Mouse (Mus musculus): Measurements from ENCODE around the gene Miox.
A peak's percentile ranks its signal among the peaks of the same experiment; 100 is the strongest.

Gene Miox

DNA sequence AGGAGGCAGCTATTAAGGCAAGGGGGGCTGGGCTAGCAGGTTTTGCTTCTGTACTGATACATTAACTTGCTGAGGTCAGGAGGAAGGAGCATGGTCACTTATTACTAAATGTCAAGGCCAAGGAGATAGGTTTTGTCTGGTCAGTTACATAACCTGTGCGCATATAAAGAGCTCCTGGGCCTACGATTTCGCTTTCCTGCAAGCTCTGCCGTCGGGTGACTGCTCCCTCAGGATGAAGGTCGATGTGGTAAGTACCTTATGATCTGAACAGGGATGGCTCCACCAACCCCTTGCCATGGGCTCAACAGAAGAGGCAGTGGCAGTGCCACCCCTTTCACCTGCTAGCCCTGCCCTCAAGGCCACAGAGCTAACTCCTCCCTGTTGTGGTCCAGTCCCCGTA, at the start of gene Miox:
TSS of gene Miox (plus strand) at position 128 of the 400 bp plus-strand sequence.
- no peak for DNase-seq (ENCODE audit: low spot score in 2 of 2)

DNA sequence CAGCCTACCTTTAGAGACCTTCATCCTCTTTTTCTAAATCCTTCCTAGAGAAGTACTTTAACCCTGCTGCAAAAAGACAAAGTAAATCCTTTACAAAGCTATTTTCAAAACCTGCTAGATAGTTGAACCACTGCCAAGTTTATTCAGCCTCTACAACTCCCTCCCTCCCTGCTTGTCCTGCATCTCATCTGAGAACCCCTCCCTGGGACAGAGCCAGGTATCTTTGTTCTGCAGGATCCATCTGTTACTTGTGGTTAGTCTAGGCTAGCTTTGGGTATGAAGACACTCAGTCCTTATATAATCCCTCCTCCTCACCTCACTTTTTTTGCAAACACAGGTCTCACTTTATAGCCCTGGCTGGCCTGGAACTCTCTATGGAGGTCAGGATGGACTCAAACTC, 49.2 kb upstream of the Miox start:
- peak in 1 of 2 experiments; percentile 47 for DNase-seq (ENCODE audit: low spot score in 2 of 2)

DNA sequence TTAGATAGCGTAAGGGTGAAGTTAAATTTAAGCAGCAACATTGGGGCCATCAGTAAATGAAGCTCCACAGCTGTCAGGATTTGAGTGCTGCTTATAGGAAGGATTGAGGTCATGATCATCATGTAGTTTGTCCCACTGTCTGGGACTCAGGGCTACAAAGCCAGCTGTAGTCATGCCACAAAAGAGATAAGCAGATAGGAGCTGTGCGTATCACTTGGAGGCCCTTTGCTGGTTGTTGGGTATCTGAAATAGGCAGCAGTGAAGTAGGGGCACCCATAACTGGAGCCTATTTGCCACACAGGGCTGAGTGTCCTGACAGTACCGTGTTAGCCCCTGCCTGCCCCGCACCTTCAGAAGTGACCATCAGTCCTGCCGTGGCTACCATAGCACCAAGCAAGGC, 48.7 kb upstream of the Miox start:
- no peak for DNase-seq (ENCODE audit: low spot score in 2 of 2)

DNA sequence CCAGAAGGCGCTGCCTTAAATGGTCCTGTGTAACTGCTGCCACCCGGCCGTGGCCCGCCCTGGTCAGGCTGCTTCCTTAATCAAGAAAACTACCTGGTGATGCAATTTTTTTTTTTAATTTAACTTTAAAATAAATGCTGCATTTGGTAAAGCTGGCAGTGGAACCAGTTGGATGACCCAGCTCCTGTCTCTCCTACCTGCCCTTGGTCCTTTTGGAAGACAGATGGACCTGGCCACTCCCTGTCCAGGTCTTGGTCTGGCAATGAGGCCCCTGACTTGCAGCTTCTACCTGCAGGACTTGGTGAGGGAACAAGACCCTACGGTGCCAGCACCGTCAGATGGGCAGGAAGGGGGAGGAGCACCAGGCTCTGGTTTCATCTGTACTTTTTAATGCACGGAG, 48.1 kb upstream of the Miox start:
- DNase-seq (ENCODE audit: low spot score in 2 of 2) = no peak

DNA sequence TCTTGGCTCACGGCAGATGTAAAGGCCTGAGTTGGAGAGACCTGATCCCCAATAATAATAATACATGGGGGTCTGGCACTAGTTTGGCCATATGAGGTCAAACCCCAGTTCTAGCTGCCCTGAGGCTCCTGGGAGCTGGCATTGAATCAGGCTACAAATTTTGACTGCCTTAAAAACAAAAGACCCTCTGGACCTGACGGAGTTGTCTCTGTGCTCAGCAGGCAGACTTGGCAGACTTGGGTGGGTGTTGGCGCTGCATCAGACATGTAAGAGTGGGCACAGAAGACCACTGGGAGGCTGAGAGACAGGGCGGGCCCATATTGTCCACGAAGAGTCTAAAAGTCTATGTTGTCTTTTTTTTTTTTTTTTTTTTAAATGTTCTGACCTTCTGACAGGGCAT, 47.6 kb upstream of the Miox start:
- DNase-seq (ENCODE audit: low spot score in 2 of 2) = no peak

DNA sequence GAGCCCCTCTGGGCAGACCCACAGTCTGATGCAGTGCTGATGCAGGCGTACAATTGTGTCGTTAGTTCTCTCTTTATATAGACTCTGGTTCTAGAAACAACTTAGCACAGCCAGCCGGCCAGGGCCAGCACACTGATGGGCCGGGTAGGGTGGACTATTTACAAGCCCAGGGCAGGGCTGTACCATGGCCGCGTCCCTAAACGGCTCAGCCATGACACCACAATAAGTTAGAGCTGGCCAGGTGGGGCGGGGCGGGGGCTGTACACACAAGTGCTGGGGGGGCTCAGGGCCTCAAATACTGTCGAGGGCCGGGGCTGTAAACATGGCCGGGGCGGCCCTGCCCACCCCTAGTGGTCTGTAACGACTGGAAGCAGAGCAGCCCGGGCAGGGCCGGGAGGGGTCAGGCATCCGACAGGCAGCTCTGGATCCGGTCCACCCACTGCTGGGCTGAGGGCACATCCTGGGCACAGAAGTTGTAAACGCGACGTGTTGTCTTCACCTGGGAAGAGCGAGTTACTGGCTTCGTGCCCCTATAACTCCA, 45.9 kb upstream of the Miox start:
- no peak for DNase-seq (ENCODE audit: low spot score in 2 of 2)

DNA sequence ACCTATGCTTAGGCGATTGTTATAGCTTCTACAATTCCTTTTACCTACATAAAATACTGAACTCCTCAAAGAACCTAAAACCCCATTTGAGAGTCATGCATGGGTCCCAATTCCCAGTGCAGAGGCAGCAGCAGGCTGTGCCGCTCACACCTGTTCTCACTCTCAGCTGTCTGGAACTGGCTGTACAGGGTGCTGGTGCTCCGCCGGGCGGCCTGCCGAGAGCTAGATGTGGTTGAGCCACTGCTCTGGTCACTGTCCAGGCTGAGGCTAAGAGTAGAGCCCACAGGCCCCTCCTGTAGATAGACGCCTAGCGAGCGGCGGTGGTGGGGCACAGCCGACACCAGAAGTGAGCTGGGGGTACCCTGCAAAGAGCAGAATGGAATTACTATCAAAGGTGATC, 44.7 kb upstream of the Miox start:
- DNase-seq (ENCODE audit: low spot score in 2 of 2) = no peak

DNA sequence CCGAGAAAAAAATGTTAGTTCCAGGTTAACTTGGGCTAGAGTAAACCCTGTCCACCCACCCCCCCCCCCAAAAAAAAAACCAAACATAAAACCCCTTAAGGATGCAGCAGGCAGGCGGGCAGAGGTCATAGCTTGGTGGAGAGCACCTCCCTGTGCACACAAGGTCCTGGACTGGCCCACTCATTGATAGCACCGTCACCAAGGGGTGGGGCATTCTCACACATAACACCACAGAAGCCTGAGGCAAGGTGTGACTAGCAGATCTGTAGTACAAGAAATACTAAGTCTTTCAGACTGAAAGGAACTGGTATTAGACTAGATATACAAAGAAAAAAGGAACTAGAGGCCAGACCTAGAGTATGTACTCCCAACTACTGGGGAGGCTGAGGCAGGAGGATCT, 42.7 kb upstream of the Miox start:
- no peak for DNase-seq (ENCODE audit: low spot score in 2 of 2)

DNA sequence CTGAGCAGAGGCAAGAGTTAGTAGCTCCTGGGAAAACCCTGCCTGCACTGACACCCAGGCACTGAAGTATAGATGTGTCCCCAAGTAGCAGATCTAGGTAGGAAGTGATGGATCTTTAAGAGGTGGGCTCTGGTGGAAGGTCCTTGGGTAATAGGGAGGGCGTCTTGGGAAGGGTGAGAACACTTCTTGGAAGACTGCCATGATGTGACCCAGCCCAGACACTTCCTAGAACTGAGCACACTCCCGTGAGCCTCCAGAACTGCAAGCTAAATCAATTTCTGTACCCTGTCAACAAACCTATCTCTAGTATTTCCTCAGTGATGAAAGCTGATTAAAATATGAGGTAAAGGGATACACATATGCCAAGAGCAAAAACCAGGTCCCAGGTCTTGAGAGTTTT, 41.4 kb upstream of the Miox start:
- no peak for DNase-seq (ENCODE audit: low spot score in 2 of 2)

DNA sequence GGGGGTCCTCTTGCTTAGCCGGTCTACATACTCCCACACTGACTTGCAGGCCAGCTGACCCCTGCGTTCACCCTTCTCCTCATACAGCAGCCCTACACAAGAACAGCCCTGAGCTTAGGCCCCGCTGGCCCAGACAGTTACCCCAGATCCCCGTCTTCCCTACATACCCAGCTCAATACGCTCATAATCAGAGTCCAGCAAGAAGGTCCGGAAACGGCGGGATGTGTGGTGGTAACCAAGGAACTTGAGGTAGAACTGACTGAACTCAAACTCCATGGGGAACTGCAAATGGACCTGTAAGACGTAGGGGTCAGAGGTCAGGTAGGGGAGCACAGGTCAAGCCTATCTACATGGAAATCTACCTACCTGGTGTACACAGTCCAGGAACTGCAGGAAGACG, 40.4 kb upstream of the Miox start:
- no peak for DNase-seq (ENCODE audit: low spot score in 2 of 2)

DNA sequence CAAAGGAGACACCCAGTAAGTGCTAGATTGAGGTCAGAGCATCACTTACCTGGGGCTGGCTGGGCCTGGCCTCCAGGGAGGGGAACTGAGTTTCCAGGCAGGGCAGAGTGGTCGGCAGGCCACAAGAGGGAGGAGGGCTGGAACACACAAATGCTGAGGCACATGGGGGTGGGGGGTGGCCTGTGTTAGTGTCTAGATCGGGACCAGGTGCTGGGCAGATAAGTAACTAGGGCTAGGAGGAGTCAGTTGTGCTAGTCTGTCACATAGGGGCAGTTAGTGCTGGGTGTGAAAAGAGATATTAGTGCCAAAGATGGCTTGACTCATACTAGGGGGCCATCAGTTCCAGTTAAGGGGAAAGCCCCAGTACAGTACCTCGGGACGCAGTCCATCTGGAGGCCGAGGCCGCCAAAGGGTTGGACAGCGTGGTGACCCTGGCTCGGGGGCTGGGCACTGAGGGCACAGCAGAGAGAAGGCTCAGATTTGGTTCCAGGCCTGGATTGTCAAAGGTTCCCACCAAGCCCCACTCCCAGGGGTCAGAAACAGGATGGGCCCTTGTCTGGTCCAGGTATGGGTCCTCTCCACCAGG, 38.5 kb upstream of the Miox start:
- no peak for DNase-seq (ENCODE audit: low spot score in 2 of 2)

DNA sequence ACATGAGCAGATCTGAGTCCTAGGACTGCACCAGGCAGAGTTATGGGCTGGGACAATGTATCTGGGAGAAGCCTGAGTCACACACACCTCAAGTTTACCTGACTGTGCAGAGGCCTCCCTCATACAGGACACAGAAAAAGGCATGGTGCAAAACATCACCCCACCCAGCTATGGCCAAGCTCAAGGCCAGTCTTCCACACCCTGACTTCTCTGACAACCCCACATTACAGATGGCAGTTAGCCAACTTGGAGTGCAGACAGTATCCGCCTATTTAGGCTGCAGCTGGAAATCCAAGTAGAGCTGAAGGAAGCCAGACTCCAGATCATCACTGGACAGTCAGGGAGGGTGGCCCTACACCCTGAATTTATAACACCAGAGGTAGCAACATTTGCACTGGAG, 37.7 kb upstream of the Miox start:
- no peak for DNase-seq (ENCODE audit: low spot score in 2 of 2)

DNA sequence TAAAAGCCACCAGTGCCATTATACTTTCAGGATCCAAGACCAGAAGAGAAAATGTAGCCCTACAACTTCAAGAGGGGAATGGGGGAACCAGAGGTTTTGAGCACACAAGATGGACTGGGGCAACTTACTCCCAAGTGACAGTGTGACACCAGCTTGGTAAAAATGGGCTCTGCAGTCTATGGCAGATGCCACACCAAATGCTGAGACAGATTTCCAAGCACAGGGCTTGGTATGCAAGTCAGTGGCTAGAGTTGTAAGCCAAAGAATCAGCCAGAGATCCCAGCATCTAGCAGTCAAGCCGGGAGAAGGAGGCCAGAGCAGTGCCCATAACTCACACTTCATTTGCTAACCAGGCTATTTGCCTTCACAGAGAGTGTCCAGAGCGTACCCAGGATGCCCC, 36.5 kb upstream of the Miox start:
- DNase-seq (ENCODE audit: low spot score in 2 of 2) = no peak

DNA sequence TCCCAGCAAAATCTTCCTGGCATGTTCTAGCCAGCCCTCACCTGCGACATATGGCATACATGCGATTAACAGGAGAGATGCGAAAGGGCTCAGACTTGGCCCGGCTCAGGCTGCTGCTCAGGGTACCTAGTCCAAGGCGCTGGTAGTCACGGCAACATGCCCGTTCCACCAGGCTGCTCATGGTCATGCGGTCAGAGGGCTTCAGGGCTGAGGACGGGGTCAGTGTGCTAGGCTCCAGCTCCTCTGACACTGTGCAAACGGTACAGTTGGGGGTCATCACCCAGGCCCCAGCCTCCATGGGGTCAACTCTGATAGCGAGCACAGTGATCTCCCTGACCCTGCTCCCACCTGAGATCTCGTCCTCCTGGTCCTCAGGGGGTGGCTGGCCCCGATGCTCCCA, 34.0 kb upstream of the Miox start:
- DNase-seq (ENCODE audit: low spot score in 2 of 2) = no peak

DNA sequence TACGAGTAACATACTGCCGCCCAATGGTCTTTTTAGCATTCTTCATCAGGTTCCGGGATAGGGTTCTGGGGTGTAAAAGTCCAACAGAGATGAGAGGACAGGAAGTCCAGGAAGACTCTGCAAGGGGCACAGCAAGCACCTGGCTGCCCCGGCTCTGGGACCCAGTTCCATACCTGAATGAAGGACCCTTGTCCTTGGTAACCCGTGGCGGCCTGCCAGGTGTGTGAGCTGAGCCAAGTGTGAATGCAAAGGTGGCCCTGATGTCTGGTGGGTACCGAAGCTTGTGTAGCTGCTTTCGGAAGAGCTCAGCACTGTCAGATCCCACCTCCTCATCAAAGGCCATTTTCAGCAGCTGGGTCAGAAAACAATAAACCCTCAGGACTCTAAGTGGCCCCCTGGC, 33.6 kb upstream of the Miox start:
- no peak for DNase-seq (ENCODE audit: low spot score in 2 of 2)

DNA sequence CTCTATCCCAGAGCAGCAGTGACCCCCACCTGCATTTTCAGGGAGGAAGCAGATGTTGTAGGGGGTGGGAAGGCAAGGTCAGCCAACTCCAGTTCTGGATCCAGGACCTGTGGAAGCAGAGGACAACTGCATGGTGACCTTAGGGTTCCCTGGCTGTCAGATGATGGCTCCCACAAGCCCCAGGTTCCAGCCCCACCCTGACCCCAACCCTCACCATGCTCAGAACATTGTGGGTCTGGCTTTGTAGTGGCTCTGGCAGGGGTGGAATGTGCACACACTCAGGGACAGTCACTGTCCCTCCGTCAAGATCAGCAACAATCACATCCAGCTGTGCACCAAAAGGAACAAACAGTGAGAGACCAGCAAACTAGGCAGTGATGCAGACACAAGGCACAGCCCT, 28.2 kb upstream of the Miox start:
- no peak for DNase-seq (ENCODE audit: low spot score in 2 of 2)

DNA sequence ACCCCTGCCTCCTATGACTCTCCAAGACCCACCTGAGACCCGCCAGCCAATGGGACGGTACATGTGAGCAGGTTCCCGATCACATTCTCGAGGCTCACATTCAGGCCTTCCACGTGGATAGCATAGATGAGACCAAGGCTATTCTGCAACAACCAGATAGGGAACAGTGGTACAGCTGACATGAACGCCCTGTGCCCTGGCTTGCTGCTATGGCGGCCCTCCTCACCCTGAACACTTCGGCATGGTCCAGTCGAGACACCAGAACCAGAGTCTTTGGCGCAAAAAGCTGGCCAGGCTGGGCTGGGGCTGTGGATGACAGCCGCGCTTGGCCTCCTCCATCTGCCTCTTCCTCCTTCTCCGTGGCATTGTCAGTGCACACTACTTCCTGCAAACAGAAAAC, 26.7 kb upstream of the Miox start:
- no peak for DNase-seq (ENCODE audit: low spot score in 2 of 2)

DNA sequence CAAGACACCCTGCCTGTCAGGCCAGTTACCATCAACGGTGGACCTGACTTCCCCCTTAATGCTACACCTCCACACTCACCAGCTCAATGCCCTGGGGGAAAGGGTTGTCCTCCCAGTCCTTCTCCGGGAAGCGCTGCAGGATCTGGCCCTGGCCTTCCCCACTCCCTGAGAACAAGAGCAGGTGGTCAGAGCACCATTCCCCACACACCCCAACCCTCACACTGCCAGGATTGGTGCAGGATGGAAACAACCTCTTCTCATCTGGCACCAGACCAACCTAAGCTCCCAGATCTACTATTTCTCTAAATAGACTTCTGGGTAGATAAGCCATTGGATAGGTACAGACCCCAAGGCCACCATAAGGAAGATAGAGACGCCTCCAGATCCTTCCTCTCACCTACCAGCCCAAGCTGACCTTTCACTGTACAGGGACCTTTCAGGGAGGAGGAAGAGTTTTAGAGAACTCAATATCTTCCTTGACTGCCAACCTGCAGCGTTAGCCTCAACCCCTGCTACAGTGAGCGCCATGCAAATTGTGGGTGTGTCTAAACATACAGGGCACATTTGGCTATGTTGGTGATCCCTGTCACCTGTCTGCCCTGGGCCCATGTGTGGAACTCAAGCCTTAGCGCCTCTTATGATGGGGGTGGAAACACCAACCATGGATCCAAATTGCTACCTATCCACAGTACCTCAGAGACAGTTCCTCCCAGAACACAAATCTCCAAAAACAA, 25.6 kb upstream of the Miox start:
- no peak for DNase-seq (ENCODE audit: low spot score in 2 of 2)

DNA sequence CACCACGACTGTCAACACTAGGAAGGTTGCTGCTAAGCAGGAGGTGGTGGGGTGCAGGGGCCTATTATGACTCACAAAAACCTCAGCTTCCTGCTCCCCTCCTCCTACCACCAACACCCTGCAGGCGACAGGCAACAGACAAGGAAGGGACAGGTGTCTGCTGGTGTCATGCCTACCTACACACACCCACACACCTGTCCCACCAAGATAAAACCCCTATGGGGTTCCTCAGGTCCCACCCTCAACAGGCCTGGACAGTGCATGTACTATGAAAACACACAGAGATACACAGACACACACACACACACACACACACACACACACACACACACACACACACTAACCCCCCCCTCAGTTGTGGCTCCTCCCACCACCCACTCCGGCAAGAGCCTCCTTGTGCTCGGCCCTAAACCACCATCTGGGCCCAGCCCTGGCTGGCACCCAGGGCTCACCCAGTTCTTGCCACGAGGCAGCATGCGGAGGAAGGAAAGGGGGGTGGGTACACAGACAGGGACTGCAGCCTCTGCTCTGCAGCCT, 24.2 kb upstream of the Miox start:
- DNase-seq (ENCODE audit: low spot score in 2 of 2) = peak; percentile 70 to 71

DNA sequence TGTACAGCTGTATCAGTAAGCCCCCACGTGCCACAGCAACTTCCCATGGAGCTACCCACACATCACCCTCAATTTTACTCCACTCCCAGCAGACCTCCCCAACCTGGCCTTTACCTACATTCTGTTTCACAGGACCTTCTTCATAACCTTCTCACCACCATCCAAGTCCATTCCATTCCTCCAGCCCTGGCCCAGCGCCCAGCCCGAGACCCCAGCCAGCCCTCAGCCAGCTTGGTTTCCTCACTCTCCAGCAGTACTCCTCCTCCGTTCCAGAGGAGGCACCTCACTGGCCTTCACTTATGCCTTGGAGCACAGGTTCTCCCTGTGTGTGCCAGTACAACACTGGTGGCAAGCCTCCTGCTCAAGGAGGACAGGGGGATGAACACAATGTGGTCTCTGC, 20.8 kb upstream of the Miox start:
- DNase-seq (ENCODE audit: low spot score in 2 of 2) = no peak

DNA sequence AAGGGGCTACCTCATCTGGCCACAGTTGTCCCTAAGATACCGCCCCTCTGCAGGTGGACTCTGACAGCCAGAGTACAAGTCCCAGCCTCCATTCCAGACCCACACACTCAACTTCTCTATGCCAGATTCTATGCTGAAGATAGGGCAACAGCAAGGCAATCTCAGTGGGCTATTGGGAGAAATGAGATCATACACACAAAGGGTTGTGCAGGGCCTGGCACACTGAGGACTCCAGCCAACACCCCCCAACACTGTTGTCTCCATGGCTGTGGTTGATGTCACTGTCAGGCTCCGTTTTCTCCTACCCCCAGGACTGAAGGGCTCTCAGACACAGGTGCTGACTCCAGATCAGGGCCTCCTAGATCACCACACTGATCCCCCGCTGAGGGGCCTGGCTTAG, 20.1 kb upstream of the Miox start:
- DNase-seq (ENCODE audit: low spot score in 2 of 2) = peak in 1 of 2 experiments; percentile 26

DNA sequence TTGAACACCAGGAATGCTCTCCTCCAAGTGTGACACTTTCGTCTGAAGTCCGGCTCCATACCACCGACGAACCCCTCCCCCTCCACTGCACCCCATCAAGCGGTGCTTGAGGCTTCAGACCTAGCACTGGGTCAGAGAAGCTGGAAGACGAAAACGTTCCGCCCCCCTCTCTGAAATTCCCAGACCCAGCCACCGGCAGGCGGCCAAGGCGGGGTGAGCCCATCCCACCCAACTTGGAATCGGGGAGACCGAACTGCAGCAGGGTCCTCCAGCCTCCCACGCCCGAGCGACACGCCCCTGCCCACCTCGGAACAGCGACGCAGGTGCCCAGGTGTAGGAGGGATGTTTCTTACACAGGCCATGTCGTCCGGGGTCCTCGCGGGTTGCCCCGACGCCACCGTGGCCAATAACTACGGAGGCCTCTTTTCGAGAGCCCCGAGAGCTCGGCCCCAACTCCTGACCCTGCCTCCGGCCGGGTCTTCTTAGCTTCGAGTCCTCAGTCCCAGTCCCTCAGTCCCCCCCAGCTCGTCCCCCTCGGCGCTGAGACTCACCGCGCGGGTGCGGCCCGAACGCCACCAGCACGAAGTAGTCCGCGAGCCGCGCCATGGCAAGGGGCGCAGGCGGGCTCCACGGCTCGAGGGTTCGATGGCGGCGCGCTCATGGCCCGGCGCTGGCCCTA, 19.5 kb upstream of the Miox start:
- DNase-seq (ENCODE audit: low spot score in 2 of 2) = no peak

DNA sequence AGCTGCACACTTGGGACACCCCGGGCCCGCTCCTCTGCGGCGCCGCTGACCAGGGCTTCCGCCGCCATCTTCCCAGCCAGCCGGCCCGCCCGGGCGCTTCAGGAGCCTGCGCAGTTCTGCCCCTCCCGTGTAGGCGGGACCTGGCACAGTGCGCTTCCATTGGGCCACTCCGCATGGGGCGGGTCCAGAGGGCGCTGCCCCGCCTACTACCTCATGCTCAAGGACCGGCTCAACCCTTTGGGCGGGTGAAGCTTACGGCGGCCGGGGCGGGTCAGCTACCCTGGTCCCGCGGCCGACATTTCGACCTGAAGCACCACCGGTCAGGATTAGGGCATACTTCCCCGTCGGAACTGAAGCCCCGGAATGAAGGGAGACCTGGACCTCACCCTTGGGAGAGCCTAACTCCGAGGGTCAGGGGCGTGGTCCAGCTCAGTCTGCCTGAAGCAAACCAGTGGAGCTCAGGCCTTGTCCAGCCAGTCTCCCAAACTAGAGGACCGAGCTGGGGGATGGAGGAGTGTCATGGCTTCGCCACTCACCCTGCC, 18.9 kb upstream of the Miox start, which contains the start of gene Sbf1:
TSS of gene Sbf1 (minus strand) at position 122 of the 542 bp plus-strand sequence.
- peak; percentile 94 to 98 for DNase-seq (ENCODE audit: low spot score in 2 of 2)
